ENCODE assay signal across 1 mouse cellular context in the genomic region with DNA sequence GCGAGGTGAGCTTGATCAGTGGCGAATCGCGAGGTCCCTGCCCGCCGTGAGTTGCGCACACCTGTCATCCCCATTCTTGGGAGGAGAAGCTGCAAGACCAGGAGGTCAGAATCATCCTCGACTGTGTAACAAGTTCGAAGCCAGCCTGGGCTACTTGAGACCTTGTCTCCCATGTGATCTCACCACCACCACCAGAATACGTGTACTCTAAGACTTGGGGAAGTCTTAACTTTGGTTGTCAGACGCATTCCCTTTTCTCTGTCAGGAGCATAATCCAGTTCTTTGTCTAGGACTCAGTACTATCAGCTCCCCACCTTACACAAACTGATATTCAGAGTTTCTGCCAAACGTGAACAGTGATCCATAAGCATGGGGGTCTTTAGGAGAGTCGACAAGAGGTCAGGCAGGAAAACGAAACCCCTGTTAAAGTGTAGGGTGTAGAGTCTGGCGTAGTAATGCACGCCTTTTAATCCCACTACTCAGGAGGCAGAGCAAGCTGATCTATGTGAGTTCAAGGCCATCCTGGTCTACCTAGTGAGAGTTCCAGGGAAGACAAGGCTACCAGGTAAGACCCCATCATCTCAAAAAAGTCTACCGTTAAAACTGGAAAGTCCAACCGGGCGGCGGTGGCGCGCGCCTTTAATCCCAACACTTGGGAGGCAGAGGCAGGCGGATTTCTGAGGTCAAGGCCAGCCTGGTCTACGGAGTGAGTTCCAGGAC.
TF ChIP-seq lines count a peak whose summit lies in the region.

No protein-coding gene starts in this region.

TF ChIP-seq in ES-E14, 5 proteins besides CTCF, POLR2A, EP300 and RAD21:
- TF ChIP-seq HCFC1 (IDR thresholded peaks at IDR 0.05; ENCODE audit: borderline replicate concordance, insufficient read depth, low read length) (no peak), ZNF384 (IDR thresholded peaks at IDR 0.05; ENCODE audit: low read depth, low read length) (no peak), CHD2 (IDR thresholded peaks at IDR 0.05; ENCODE audit: low read depth, low read length) (no peak), MAFK (IDR thresholded peaks at IDR 0.05; ENCODE audit: insufficient read depth, low read depth, low read length) (no peak), ZC3H11A (IDR thresholded peaks at IDR 0.05; ENCODE audit: borderline replicate concordance, low read depth, low read length) (no peak)
